ENCODE assay signal across 9 mouse cellular contexts in genomic region chr11:119054351-119055345, GRCm38 (mm10). TPM values are rescaled to one million over a fixed set of nuclear protein-coding genes. Genes with fewer than 3 reads are reported as not detected.
DNase-seq lines count a peak whose midpoint lies in the region; ATAC-seq and TF ChIP-seq lines count a peak whose summit lies in the region.
"Had no signal": no experiment of that assay in that cellular context is flagged by ENCODE, and none has a peak within 500 bp of the region (broad histone marks: within the 10 kb centered on the region; RNA-seq: fewer than 3 reads in every experiment).

No protein-coding gene starts in this region.

- no peaks in the 10 kb centered on the region for H3K36me3 ChIP-seq in forebrain, embryonic 13.5 days (ENCODE audit: poor library complexity, severe bottlenecking)
- no peaks in the 10 kb centered on the region for H3K36me3 ChIP-seq in kidney, embryonic 14.5 days (ENCODE audit: control insufficient read depth, insufficient read depth, low read length)
- H3K36me3 ChIP-seq in midbrain, embryonic 11.5 days (ENCODE audit: control insufficient read depth, insufficient read depth, low read length): no peaks in the 10 kb centered on the region

- H3K27ac ChIP-seq in gastrocnemius, adult 2 months: no peak overlapping the region
- peak overlapping the region; percentile 95 for H3K27ac ChIP-seq in forebrain, embryonic 13.5 days
- no peak overlapping the region for H3K27ac ChIP-seq in kidney, embryonic 14.5 days (ENCODE audit: low read depth, low read length)
- H3K27ac ChIP-seq in midbrain, embryonic 11.5 days (ENCODE audit: low read depth, low read length): no peak overlapping the region; the same call in 1 of the 2 replicates

- H3K4me2 ChIP-seq in forebrain, embryonic 13.5 days: peak overlapping the region; percentile 95
- peak overlapping the region; percentile 70; the same call in 1 of the 2 replicates for H3K4me2 ChIP-seq in kidney, embryonic 14.5 days (replicated peaks; ENCODE audit: low read depth, low read length)
- H3K4me2 ChIP-seq in midbrain, embryonic 11.5 days: peak overlapping the region; percentile 57

- H3K4me3 ChIP-seq in gastrocnemius, adult 2 months: peak overlapping the region; percentile 24
- peak overlapping the region; percentile 55 for H3K4me3 ChIP-seq in forebrain, embryonic 13.5 days
- peak overlapping the region; percentile 34 for H3K4me3 ChIP-seq in kidney, embryonic 14.5 days (ENCODE audit: low read length)
- H3K4me3 ChIP-seq in midbrain, embryonic 11.5 days (ENCODE audit: low read depth, low read length): peak overlapping the region; percentile 29

- intact Hi-C loops in gastrocnemius, adult 2 months (cut with DNase I): no loop called here
- intact Hi-C loops in gastrocnemius, postnatal 36 days (cut with DNase I): no loop called here

- WGBS in forebrain, embryonic 13.5 days: 2% methylated on average over 47 of the region's 47 CpGs
- 2% methylated on average over 47 of the region's 47 CpGs for WGBS in kidney, embryonic 14.5 days
- WGBS in midbrain, embryonic 11.5 days: 3% methylated on average over 47 of the region's 47 CpGs

- H3K9ac ChIP-seq in forebrain, embryonic 13.5 days: peak overlapping the region; percentile 61
- H3K9ac ChIP-seq in kidney, embryonic 14.5 days (ENCODE audit: low read depth, low read length): no peak overlapping the region
- H3K9ac ChIP-seq in midbrain, embryonic 11.5 days (ENCODE audit: low read length): peak overlapping the region; percentile 49; the same call in 1 of the 2 replicates

- no peaks in the 10 kb centered on the region for H3K9me3 ChIP-seq in forebrain, embryonic 13.5 days (replicated peaks)
- no peaks in the 10 kb centered on the region for H3K9me3 ChIP-seq in kidney, embryonic 14.5 days (ENCODE audit: control insufficient read depth, low read length)
- H3K9me3 ChIP-seq in midbrain, embryonic 11.5 days (ENCODE audit: control insufficient read depth, low read length): no peaks in the 10 kb centered on the region

- DNase-seq in gastrocnemius, adult 2 months: no peak
- no peak for DNase-seq in gastrocnemius, postnatal 36 days
- peak; percentile 43 for DNase-seq in R1 (ENCODE audit: low read depth, low spot score)
- DNase-seq in midbrain, embryonic 11.5 days (ENCODE audit: low spot score, missing footprints): peak; percentile 93
- DNase-seq in thymus, postnatal 14 days: peak; percentile 68
- DNase-seq in left cerebral cortex, adult 8-10 months (ENCODE audit: low spot score in 2 of 2): no peak

- ATAC-seq in forebrain, embryonic 13.5 days: no peak
- no peak for ATAC-seq in kidney, embryonic 14.5 days (ENCODE audit: low FRiP score, low TSS enrichment)
- ATAC-seq in midbrain, embryonic 11.5 days (ENCODE audit: low FRiP score): no peak
- ATAC-seq: Patski had no signal

- TF ChIP-seq CTCF in gastrocnemius, adult 2 months (IDR thresholded peaks at IDR 0.05): peak; percentile 56

- peaks cover 65% of the 10 kb centered on the region for H3K4me1 ChIP-seq in forebrain, embryonic 13.5 days
- peaks cover 31% of the 10 kb centered on the region; the same call in 1 of the 2 replicates for H3K4me1 ChIP-seq in kidney, embryonic 14.5 days (ENCODE audit: control insufficient read depth, insufficient read depth, low read length)
- H3K4me1 ChIP-seq in midbrain, embryonic 11.5 days (ENCODE audit: control insufficient read depth, insufficient read depth, low read length): peaks cover 40% of the 10 kb centered on the region

- peaks cover 78% of the 10 kb centered on the region for H3K27me3 ChIP-seq in forebrain, embryonic 13.5 days
- H3K27me3 ChIP-seq in kidney, embryonic 14.5 days (ENCODE audit: control insufficient read depth, insufficient read depth, low read length): peaks cover 87% of the 10 kb centered on the region
- H3K27me3 ChIP-seq in midbrain, embryonic 11.5 days (ENCODE audit: control insufficient read depth, insufficient read depth, low read length): peaks cover 91% of the 10 kb centered on the region

RNA-seq across cellular contexts. Expression of gene Cbx8, which starts 13.9 kb away (rescaled TPM):
- 1 to 10 TPM; 1.5 to 1.6 TPM for total RNA-seq in gastrocnemius, adult 2 months (2021)
- 1 to 10 TPM; 1.5 to 1.9 TPM for total RNA-seq in gastrocnemius, postnatal 36 days (2021)
- 9.8 and 12.3 TPM in 2 replicates for polyA plus RNA-seq in forebrain, embryonic 13.5 days (2015; fragmentation: Nextera tagmentation; extraction: Ambion mirVana)
- 7.8 and 10.9 TPM in 2 replicates for polyA plus RNA-seq in kidney, embryonic 14.5 days (2014; fragmentation: Nextera tagmentation; extraction: Ambion mirVana)
- polyA plus RNA-seq in midbrain, embryonic 11.5 days (2014; fragmentation: Nextera tagmentation; extraction: Ambion mirVana): 11.3 and 11.9 TPM in 2 replicates
- total RNA-seq in left cerebral cortex, adult 8-10 months (2022): 10 to 100 TPM in 2 of 4 experiments, 1 to 10 TPM in 2; 7.1 to 16.7 (median 11.1) TPM

RNA-seq across cellular contexts. Expression of gene Cbx4, which starts 31.4 kb away (rescaled TPM):
- total RNA-seq in gastrocnemius, adult 2 months (2021): 1 to 10 TPM; 2.1 to 2.2 TPM
- total RNA-seq in gastrocnemius, postnatal 36 days (2021): 1 to 10 TPM; 1.6 to 3.0 TPM
- 10.2 and 11.5 TPM in 2 replicates for polyA plus RNA-seq in forebrain, embryonic 13.5 days (2015; fragmentation: Nextera tagmentation; extraction: Ambion mirVana)
- 4.9 and 8.3 TPM in 2 replicates for polyA plus RNA-seq in kidney, embryonic 14.5 days (2014; fragmentation: Nextera tagmentation; extraction: Ambion mirVana)
- 6.3 and 7.0 TPM in 2 replicates for polyA plus RNA-seq in midbrain, embryonic 11.5 days (2014; fragmentation: Nextera tagmentation; extraction: Ambion mirVana)
- total RNA-seq in left cerebral cortex, adult 8-10 months (2022): 10 to 100 TPM; 48.9 to 54.2 (median 50.0) TPM

RNA-seq across cellular contexts. Expression of gene Cbx2, which starts 31.9 kb away (rescaled TPM):
- under 1 TPM; 0.69 to 0.95 TPM for total RNA-seq in gastrocnemius, adult 2 months (2021)
- total RNA-seq in gastrocnemius, postnatal 36 days (2021): 1 to 10 TPM in 1 of 2 experiments, under 1 TPM in 1; 0.79 to 1.1 TPM
- 45.2 and 52.0 TPM in 2 replicates for polyA plus RNA-seq in forebrain, embryonic 13.5 days (2015; fragmentation: Nextera tagmentation; extraction: Ambion mirVana)
- polyA plus RNA-seq in kidney, embryonic 14.5 days (2014; fragmentation: Nextera tagmentation; extraction: Ambion mirVana): 19.9 and 38.2 TPM in 2 replicates
- polyA plus RNA-seq in midbrain, embryonic 11.5 days (2014; fragmentation: Nextera tagmentation; extraction: Ambion mirVana): 66.7 and 70.5 TPM in 2 replicates
- 1 to 10 TPM; 2.2 to 3.3 (median 2.6) TPM for total RNA-seq in left cerebral cortex, adult 8-10 months (2022)

Comparison
In these comparisons a context has a peak if more than half of its experiments do, and no peak if none do; other contexts are left out.
1. DNase-seq: peak in R1 (single experiment), midbrain, embryonic 11.5 days (single experiment) and thymus, postnatal 14 days (single experiment); none in gastrocnemius, adult 2 months (single experiment), gastrocnemius, postnatal 36 days (0 of 2) and left cerebral cortex, adult 8-10 months (0 of 2).
2. RNA of gene Cbx4, which starts 31.4 kb away (total RNA-seq): 48.9 to 54.2 TPM in left cerebral cortex, adult 8-10 months; 1.6 to 3.0 TPM in gastrocnemius, postnatal 36 days and 2.1 to 2.2 TPM in gastrocnemius, adult 2 months; every median in the first group is over 10 times any median in the second.
3. Peak in every context shown above with its lines, with median percentiles within 50 percentile points of each other: H3K4me3 ChIP-seq and H3K4me2 ChIP-seq.